Mouse (Mus musculus): ENCODE data around the gene Acp7. TPM values are rescaled to one million over a fixed set of nuclear protein-coding genes. Genes with fewer than 3 reads are reported as not detected.
A peak's percentile ranks its signal among the peaks of the same experiment; 100 is the strongest.

The Acp7 gene
- total RNA-seq, 2 experiments from 2014 or later = 1.6 to 2.0 TPM

- no peak for DNase-seq (ENCODE audit: extremely low spot score in 1 of 2, low spot score in 1 of 2)
These were observed 28.0 kb downstream of the Acp7 start for GRCm38 (mm10) chr7:28603136-28603535.

GRCm38 (mm10) chr7:28601668-28602067 lies 29.5 kb downstream of the Acp7 start:
- DNase-seq (ENCODE audit: extremely low spot score in 1 of 2, low spot score in 1 of 2) = peak; percentile 46 to 74

DNA sequence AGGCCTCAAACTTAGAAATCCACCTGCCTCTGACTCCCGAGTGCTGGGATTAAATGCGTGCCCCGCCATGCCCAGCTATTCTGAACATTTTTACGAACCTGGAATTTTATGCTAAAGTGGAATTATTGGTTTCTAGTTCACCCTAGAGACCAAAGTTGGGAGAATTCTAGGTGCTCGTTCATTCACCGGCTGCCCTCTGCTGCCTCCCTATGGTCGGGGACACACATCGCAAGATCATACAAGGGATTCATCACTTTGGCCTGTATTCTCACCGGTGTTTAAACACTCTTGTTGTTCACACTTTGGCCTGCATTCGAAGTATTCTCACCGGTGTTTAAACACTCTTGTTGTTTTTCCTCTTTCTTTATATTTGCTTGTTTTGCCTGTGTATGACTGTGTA lies 30.1 kb downstream of the Acp7 start:
- DNase-seq (ENCODE audit: extremely low spot score in 1 of 2, low spot score in 1 of 2) = peak; percentile 58 to 79

- DNase-seq (ENCODE audit: extremely low spot score in 1 of 2, low spot score in 1 of 2) = no peak
These were observed 32.2 kb downstream of the Acp7 start for GRCm38 (mm10) chr7:28598951-28599350.

DNA sequence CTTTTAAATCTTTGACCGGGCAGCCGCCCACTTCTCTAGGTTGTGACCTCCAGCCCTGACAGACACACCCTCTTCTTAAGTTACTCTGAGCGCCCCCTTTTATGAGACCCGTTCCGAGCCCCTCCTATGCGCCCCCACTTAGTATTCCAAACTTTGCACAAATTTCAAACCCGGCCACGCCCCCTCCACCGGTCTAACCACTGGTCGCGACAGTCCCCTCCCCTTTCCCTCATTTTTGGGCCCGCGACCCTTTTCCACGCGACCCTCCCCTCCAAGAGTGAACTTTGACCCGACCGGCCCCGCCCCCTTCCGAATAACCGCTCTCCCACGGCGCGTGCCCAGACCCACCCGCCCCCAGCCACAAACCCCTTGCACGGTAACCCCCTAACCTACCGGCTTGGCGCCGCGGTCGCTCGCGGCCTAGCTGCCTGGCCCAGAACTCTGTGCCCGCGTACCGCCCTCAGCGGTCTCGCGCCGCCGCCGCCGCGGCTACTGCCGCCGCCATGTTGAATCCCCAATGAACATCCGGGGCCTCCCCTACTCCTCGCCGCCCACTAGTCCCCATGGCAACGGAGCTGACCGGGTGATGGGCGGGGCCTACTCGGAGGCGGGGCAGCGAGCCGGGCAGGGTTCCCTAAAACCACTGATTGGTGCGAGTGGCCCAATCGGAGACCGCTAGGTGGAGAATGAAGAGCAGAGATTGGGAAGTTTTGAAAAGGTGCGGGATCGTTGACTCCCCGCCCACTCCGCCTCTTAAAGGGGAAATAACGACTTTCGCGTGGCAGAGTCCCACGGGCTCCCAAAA lies 33.3 kb downstream of the Acp7 start, which contains the start of the genes Samd4b and Pak4:
Gene Samd4b (minus strand): TSS at position 503 of the 805 bp plus-strand sequence.
Gene Pak4 (minus strand): TSS at position 544 of the 805 bp plus-strand sequence.
- peak; percentile 92 to 95 for DNase-seq (ENCODE audit: extremely low spot score in 1 of 2, low spot score in 1 of 2)

- no peak for DNase-seq (ENCODE audit: extremely low spot score in 1 of 2, low spot score in 1 of 2)
These were observed 33.9 kb downstream of the Acp7 start for GRCm38 (mm10) chr7:28597277-28597570.

DNA sequence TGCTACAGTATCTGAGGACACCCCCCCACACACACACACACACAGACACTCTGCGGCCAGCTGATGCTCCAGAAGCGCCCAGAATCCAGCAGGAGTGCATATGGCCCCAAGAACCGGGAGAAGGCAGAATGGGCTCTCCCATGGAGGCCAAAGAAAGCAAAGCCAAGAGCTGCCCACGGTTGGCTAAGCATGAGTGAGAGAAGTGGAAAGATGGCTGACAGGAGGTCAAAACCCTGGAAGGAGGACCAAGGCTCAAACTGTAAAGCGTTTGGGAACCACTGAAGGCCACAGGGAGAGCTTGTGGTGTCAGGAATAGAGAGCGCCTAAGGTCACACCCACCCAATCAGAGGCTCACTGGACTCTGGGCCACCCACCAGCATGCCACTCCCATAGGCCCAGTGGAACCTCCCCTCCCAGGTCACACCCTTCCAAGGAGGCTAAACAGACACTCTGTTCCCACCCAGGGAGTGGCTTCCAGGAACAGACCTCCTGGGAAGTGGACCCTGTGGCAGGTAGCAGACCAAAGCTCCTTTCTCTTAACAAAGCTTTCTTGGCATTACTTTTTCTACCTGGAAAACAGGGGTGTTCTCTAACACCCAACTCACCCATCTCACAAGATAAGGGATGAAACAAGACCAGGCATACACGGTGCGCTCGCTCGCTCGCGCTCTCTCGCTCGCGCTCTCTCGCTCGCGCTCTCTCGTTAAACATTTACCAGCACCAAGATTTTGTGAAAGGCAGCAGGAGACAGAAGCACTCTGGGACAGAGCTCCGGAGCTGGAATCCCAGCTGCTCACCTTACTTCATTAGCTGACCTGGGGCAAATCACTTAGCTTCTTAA lies 34.5 kb downstream of the Acp7 start:
- DNase-seq (ENCODE audit: extremely low spot score in 1 of 2, low spot score in 1 of 2) = no peak

DNA sequence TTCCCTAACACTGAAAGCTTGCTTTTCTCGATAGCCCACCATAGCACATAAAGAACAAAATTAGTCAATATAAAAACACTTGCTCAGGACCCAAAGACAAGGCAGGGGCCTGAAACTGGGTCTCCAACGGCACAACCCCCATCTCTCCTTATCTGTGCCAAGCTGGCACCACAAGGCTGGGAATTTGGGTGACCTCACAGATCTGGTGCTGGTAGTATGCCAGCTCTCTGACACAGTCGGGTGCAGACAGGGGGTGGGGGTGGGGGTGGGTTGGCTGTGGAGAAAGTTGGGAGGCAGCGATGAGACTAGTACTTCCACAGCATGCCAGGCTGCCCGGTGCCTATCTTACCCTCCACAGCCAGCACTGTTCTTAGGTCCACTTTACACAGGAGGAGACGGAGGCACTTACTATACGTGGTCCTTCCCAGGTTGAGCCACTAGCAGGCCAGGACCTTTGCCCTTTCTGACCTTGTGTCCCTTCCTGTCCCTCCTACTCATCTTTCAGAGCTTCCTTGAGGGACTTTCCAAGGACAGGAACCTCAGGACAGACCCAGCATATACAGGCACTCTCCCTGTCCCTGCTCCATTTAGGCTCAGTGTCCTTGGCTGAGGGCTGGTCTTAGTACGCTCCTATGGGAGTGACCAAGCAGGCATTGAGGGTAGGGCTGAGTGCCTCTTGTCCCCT lies 35.2 kb downstream of the Acp7 start:
- DNase-seq (ENCODE audit: extremely low spot score in 1 of 2, low spot score in 1 of 2) = no peak

DNA sequence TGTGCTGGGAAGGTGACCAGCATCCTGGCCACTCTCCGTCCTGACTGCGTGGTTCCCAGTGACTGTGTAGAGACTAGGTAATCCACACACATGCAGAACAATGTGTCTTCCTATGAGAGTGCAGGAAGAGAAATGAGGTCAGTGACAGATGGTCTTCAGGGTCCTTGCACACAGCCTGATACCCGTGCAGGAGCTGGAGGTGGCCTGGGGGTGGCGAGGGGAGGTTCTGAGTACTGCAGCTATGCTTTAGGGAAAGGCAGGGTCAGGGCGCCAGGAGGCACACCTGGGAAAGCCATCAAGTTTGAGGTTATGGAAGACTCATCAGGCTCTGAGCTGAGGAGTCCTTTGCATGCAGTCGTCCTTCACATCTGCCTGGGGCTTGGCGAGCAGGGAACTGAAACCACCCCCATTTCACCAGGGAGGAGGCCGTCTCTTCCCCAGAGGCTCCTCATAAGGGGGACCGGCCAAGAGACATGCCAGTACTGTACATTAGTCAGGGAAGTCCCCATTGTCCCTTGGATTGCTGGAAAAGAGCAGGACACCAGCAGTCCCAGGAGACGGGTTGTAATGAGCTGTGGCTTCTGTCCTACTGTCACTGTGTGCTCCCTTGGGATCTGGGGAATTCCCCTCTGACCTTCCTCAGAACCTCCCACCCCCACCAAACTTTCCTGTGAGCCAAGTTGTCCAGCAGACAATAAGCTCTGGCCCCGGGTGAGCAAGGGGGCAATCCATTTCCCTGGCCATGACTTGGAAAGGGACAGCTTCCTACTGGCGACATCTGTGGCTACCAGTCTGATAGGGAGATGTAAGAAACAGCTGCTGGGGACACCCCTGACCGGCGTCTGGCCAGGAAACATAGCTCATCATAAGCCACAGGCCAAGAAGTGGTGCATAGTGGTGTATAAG lies 37.7 kb downstream of the Acp7 start:
- no peak for DNase-seq (ENCODE audit: extremely low spot score in 1 of 2, low spot score in 1 of 2)

DNA sequence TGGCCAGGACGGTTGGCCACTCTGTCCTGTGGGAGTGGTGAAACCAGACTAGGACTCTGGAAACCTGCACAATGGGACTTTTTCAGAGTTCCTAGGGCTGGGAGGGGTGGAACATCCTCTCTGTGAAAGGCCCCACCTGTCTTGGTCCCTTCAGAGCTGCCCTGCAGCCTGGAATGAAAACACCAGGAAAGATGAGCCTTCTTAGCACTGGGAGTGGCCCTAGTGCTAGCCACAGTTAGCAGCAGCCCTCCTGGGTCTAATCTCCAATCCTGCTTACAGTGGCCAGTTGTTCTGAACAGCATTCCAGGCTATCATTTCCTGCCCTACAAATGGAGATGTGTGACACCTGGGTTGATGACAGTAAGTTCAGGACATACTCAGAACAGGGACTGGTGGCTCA lies 39.3 kb downstream of the Acp7 start:
- no peak for DNase-seq (ENCODE audit: extremely low spot score in 1 of 2, low spot score in 1 of 2)

GRCm38 (mm10) chr7:28587644-28588043 lies 43.5 kb downstream of the Acp7 start:
- DNase-seq (ENCODE audit: extremely low spot score in 1 of 2, low spot score in 1 of 2) = no peak

- DNase-seq (ENCODE audit: extremely low spot score in 1 of 2, low spot score in 1 of 2) = no peak
These were observed 44.3 kb downstream of the Acp7 start for GRCm38 (mm10) chr7:28586663-28587411.

DNA sequence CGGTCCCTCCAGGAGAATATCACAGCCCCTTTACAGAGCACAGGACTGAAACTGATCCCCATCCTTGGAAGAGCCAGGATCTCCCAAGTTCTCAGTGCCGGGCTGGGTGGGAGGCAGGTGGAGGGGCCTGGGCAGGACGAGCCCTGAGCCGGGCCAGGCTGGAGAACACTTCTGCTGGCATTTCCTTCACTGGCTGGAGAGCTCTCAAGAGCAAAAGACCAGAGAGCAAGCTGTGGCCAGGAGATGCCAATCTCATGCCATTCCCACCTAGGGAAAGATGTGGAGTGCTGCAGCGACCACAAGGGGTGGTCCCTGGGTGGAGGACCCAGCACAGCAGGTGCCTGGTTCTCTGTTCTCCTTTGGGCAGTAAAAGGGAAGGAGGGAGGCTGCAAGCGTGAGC lies 46.1 kb downstream of the Acp7 start:
- DNase-seq (ENCODE audit: extremely low spot score in 1 of 2, low spot score in 1 of 2) = no peak

GRCm38 (mm10) chr7:28584468-28584867 lies 46.7 kb downstream of the Acp7 start:
- DNase-seq (ENCODE audit: extremely low spot score in 1 of 2, low spot score in 1 of 2) = no peak

GRCm38 (mm10) chr7:28583570-28584344 lies 47.4 kb downstream of the Acp7 start:
- DNase-seq (ENCODE audit: extremely low spot score in 1 of 2, low spot score in 1 of 2) = no peak

- no peak for DNase-seq (ENCODE audit: extremely low spot score in 1 of 2, low spot score in 1 of 2)
These were observed 48.3 kb downstream of the Acp7 start for GRCm38 (mm10) chr7:28582841-28583240.

GRCm38 (mm10) chr7:28581721-28582120 lies 49.4 kb downstream of the Acp7 start:
- no peak for DNase-seq (ENCODE audit: extremely low spot score in 1 of 2, low spot score in 1 of 2)

DNA sequence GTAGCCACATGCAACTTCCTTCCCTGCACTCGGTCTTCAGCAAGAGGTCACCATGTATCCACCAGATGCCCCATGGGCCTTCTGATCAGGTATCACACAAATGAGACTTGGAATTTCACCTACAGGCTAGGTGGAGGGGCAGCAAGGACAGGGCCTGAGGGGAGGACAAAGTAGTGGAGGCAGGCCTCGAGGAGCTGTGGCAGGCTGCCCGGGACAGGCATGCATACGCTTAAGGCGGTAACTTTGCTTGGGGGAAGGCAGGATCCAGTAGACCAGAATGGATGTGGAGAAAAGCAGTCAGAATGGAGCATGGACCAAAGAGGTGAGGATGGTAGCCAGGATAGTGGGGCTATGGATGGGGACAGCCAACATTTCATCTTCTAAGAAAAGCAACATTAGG lies 51.3 kb downstream of the Acp7 start:
- DNase-seq (ENCODE audit: extremely low spot score in 1 of 2, low spot score in 1 of 2) = no peak

Measured in layer of hippocampus, postnatal 25 days (tissue).